Mouse (Mus musculus) G1E (cell line): Measurements from ENCODE around the gene Thy1.

ENCODE experiments used
- CTCF ChIP-seq: IDR thresholded peaks from 2 replicates; pipeline ENCODE4 v1.5.1; 2012; ENCODE audit warnings: low read depth, low read length, inconsistent platforms, mixed read lengths
- POLR2AphosphoS5 ChIP-seq: IDR thresholded peaks from 2 replicates; pipeline ENCODE4 v1.6.1; 2012; ENCODE audit warnings: low read depth, low read length, inconsistent platforms; ENCODE audit not compliant: insufficient replicate concordance

DNA sequence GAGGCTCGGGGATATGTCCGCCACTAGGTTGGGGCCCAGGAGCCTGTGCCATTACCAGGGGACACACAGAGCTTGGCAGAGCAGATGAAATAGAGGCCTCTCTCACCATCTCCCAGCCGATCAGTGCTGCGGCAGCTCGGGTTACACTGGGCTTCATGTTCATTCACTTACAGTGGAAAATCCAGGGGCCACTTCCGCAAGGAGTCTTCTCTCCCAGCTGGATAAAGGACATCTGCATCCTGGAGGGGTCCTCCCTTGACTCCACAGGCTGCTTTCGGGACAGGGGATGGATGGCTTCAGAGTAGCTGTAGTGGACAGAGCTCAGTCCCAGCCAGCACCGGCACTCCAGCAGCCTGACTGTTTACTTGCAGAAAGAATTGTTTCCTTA is 27.7 kb downstream of the Thy1 start:
- no peak for TF ChIP-seq CTCF
- TF ChIP-seq POLR2AphosphoS5 = no peak
